Mouse (Mus musculus) MEL (cell line): ENCODE data around the gene Oprm1.

ENCODE experiments used
- CHD2 ChIP-seq: IDR thresholded peaks from 2 replicates; pipeline ENCODE4 v1.6.1; 2011; ENCODE audit warnings: low read length, improper control_type of control experiment
- CTCF ChIP-seq, 3 experiments: IDR thresholded peaks in 2 of 3; conservative IDR thresholded peaks in 1 of 3; 2 replicates each; pipeline ENCODE4 v1.5.1; 2011 to 2012; ENCODE audit warnings: low read length in 3 of 3, low read depth in 2 of 3, mild to moderate bottlenecking in 2 of 3, improper control_type of control experiment in 1 of 3, inconsistent platforms in 1 of 3, mixed read lengths in 1 of 3, moderate library complexity in 1 of 3; ENCODE audit not compliant: control insufficient read depth in 1 of 3, insufficient read depth in 1 of 3, poor library complexity in 1 of 3, severe bottlenecking in 1 of 3
- E2F4 ChIP-seq: IDR thresholded peaks from 2 replicates; pipeline ENCODE4 v1.6.1; 2011; ENCODE audit warnings: low read depth, low read length, improper control_type of control experiment, borderline replicate concordance
- EP300 ChIP-seq, 2 experiments: IDR thresholded peaks; 2 replicates each; pipeline ENCODE4 v1.6.1; 2011; ENCODE audit warnings: improper control_type of control experiment in 2 of 2, low read length in 2 of 2, low read depth in 1 of 2, mild to moderate bottlenecking in 1 of 2
- ETS1 ChIP-seq: IDR thresholded peaks from 2 replicates; pipeline ENCODE4 v1.6.1; 2012; ENCODE audit warnings: low read depth, mild to moderate bottlenecking, inconsistent platforms, low read length, improper control_type of control experiment, moderate library complexity
- GATA1 ChIP-seq: IDR thresholded peaks from 2 replicates; pipeline ENCODE4 v1.6.1; 2011; ENCODE audit warnings: low read depth, low read length, improper control_type of control experiment
- MAZ ChIP-seq: IDR thresholded peaks from 2 replicates; pipeline ENCODE4 v1.6.1; 2012; ENCODE audit warnings: low read depth, mild to moderate bottlenecking, inconsistent platforms, low read length, improper control_type of control experiment
- POLR2A ChIP-seq, 2 experiments: IDR thresholded peaks; 2 replicates each; pipeline ENCODE4 v1.6.1; 2011 to 2012; ENCODE audit warnings: low read length in 2 of 2, mild to moderate bottlenecking in 2 of 2, control low read depth in 1 of 2, improper control_type of control experiment in 1 of 2, low read depth in 1 of 2, moderate library complexity in 1 of 2; ENCODE audit not compliant: control insufficient read depth in 1 of 2, insufficient read depth in 1 of 2, poor library complexity in 1 of 2
- USF1 ChIP-seq: IDR thresholded peaks from 2 replicates; pipeline ENCODE4 v1.6.1; 2014; ENCODE audit warnings: low read depth, mild to moderate bottlenecking, inconsistent platforms, low read length, improper control_type of control experiment, moderate library complexity
- USF2 ChIP-seq, 2 experiments: IDR thresholded peaks; 2 replicates each; pipeline ENCODE4 v1.6.1; 2011 to 2012; ENCODE audit warnings: improper control_type of control experiment in 2 of 2, low read length in 2 of 2, borderline replicate concordance in 1 of 2, inconsistent platforms in 1 of 2, low read depth in 1 of 2, mild to moderate bottlenecking in 1 of 2; ENCODE audit not compliant: insufficient read depth in 1 of 2
- ZKSCAN1 ChIP-seq: IDR thresholded peaks from 2 replicates; pipeline ENCODE4 v1.6.1; 2012; ENCODE audit warnings: low read depth, mild to moderate bottlenecking, inconsistent platforms, low read length, improper control_type of control experiment, moderate library complexity
- ZMIZ1 ChIP-seq: IDR thresholded peaks from 2 replicates; pipeline ENCODE4 v1.6.1; 2012; ENCODE audit warnings: low read depth, mild to moderate bottlenecking, inconsistent platforms, low read length, improper control_type of control experiment, moderate library complexity
- ZNF384 ChIP-seq: IDR thresholded peaks from 2 replicates; pipeline ENCODE4 v1.6.1; 2012; ENCODE audit warnings: low read depth, mild to moderate bottlenecking, inconsistent platforms, low read length, improper control_type of control experiment

- no peak for TF ChIP-seq ZMIZ1
- no peak for TF ChIP-seq EP300 (IDR thresholded peaks at IDR 0.05; ENCODE audit: low read depth in 1 of 2, low read length in 2 of 2)
- TF ChIP-seq USF1, result no peak
- no peak for TF ChIP-seq CHD2
- no peak for TF ChIP-seq POLR2A (IDR thresholded peaks at IDR 0.05; ENCODE audit: control insufficient read depth in 1 of 2, insufficient read depth in 1 of 2, low read depth in 1 of 2, low read length in 2 of 2, poor library complexity in 1 of 2)
- TF ChIP-seq ZKSCAN1, result no peak
- no peak for TF ChIP-seq MAZ
- no peak for TF ChIP-seq GATA1
- TF ChIP-seq USF2 (IDR thresholded peaks at IDR 0.05; ENCODE audit: borderline replicate concordance in 1 of 2, insufficient read depth in 1 of 2, low read depth in 1 of 2, low read length in 2 of 2), result no peak
- no peak for TF ChIP-seq E2F4
- TF ChIP-seq ZNF384, result no peak
- no peak for TF ChIP-seq ETS1
- TF ChIP-seq CTCF (IDR thresholded peaks at IDR 0.05 in 2 of 3, conservative IDR thresholded peaks at IDR 0.05 in 1 of 3; ENCODE audit: control insufficient read depth in 1 of 3, insufficient read depth in 1 of 3, low read depth in 2 of 3, low read length in 3 of 3, poor library complexity in 1 of 3, severe bottlenecking in 1 of 3), result no peak
These were observed 221.9 kb downstream of the Oprm1 start for GRCm38 (mm10) chr10:6980236-6980635.
